Mouse (Mus musculus): ENCODE results near the gene Tm9sf4. TPM values are rescaled to one million over a fixed set of nuclear protein-coding genes. Genes with fewer than 3 reads are reported as not detected.

The Tm9sf4 gene
- polyA plus RNA-seq, 1 experiment from 2014 or later = 83.9 TPM

GRCm38 (mm10) chr2:153139158-153139557, 21.9 kb upstream of the Tm9sf4 start:
- H3K27ac ChIP-seq (replicated peaks) = no peak overlapping the region
- H3K9me3 ChIP-seq (replicated peaks) = no peaks in the 10 kb centered on the region
- no peak overlapping the region for H3K4me2 ChIP-seq (replicated peaks)
- H3K36me3 ChIP-seq = no peaks in the 10 kb centered on the region
- WGBS = 81% methylated on average over 7 of the region's 7 CpGs
- peaks cover 16% of the 10 kb centered on the region for H3K4me1 ChIP-seq
- no peak for ATAC-seq (ENCODE audit: insufficient number of reproducible peaks, low FRiP score, low TSS enrichment, low read depth)
- peaks cover 4% of the 10 kb centered on the region; the same call in 1 of the 2 replicates for H3K27me3 ChIP-seq
- no peak overlapping the region for H3K4me3 ChIP-seq (replicated peaks)
- no peak overlapping the region for H3K9ac ChIP-seq

- Histone ChIP-seq H3K27ac (replicated peaks) (peak overlapping the region; percentile 36; the same call in 1 of the 2 replicates), H3K4me2 (replicated peaks) (no peak overlapping the region), H3K9me3 (replicated peaks) (no peaks in the 10 kb centered on the region), H3K9ac (no peak overlapping the region), H3K27me3 (peaks cover 4% of the 10 kb centered on the region; the same call in 1 of the 2 replicates), H3K4me3 (replicated peaks) (no peak overlapping the region), H3K36me3 (no peaks in the 10 kb centered on the region), H3K4me1 (peaks cover 16% of the 10 kb centered on the region)
- peak; percentile 71; the same call in 1 of the 2 replicates for ATAC-seq (ENCODE audit: insufficient number of reproducible peaks, low FRiP score, low TSS enrichment, low read depth)
- WGBS = 12% methylated on average over 9 of the region's 9 CpGs
Observed at GRCm38 (mm10) chr2:153139996-153140613, 21.0 kb upstream of the Tm9sf4 start.

- Histone ChIP-seq H3K4me2 (replicated peaks) (no peak overlapping the region), H3K36me3 (no peaks in the 10 kb centered on the region), H3K27ac (replicated peaks) (no peak overlapping the region), H3K27me3 (peaks cover 4% of the 10 kb centered on the region; the same call in 1 of the 2 replicates), H3K4me1 (peaks cover 16% of the 10 kb centered on the region), H3K9ac (no peak overlapping the region), H3K9me3 (replicated peaks) (no peaks in the 10 kb centered on the region), H3K4me3 (replicated peaks) (no peak overlapping the region)
- WGBS = 31% methylated on average over 10 of the region's 10 CpGs
- no peak for ATAC-seq (ENCODE audit: insufficient number of reproducible peaks, low FRiP score, low TSS enrichment, low read depth)
Observed at GRCm38 (mm10) chr2:153142620-153143199, 18.4 kb upstream of the Tm9sf4 start.

GRCm38 (mm10) chr2:153145346-153145745, 15.8 kb upstream of the Tm9sf4 start:
- H3K27ac ChIP-seq (replicated peaks) = no peak overlapping the region
- ATAC-seq (ENCODE audit: insufficient number of reproducible peaks, low FRiP score, low TSS enrichment, low read depth) = no peak
- H3K27me3 ChIP-seq = peaks cover 4% of the 10 kb centered on the region; the same call in 1 of the 2 replicates
- no peaks in the 10 kb centered on the region for H3K36me3 ChIP-seq
- no peak overlapping the region for H3K9ac ChIP-seq
- H3K4me2 ChIP-seq (replicated peaks) = no peak overlapping the region
- H3K4me1 ChIP-seq = peaks cover 8% of the 10 kb centered on the region
- H3K9me3 ChIP-seq (replicated peaks) = no peaks in the 10 kb centered on the region
- WGBS = 70% methylated on average over 5 of the region's 5 CpGs
- no peak overlapping the region for H3K4me3 ChIP-seq (replicated peaks)

- H3K9ac ChIP-seq = no peak overlapping the region
- H3K27me3 ChIP-seq = peaks cover 4% of the 10 kb centered on the region; the same call in 1 of the 2 replicates
- no peak overlapping the region for H3K27ac ChIP-seq (replicated peaks)
- no peak for ATAC-seq (ENCODE audit: insufficient number of reproducible peaks, low FRiP score, low TSS enrichment, low read depth)
- 65% methylated on average over 3 of the region's 3 CpGs for WGBS
- H3K4me2 ChIP-seq (replicated peaks) = no peak overlapping the region
- no peak overlapping the region for H3K4me3 ChIP-seq (replicated peaks)
- H3K9me3 ChIP-seq (replicated peaks) = no peaks in the 10 kb centered on the region
- H3K36me3 ChIP-seq = no peaks in the 10 kb centered on the region
- peaks cover 3% of the 10 kb centered on the region; the same call in 1 of the 2 replicates for H3K4me1 ChIP-seq
Observed at GRCm38 (mm10) chr2:153147236-153147635, 13.9 kb upstream of the Tm9sf4 start.

GRCm38 (mm10) chr2:153147715-153148114, 13.4 kb upstream of the Tm9sf4 start:
- Histone ChIP-seq H3K27ac (replicated peaks) (no peak overlapping the region), H3K4me3 (replicated peaks) (no peak overlapping the region), H3K27me3 (no peaks in the 10 kb centered on the region), H3K9ac (no peak overlapping the region), H3K4me1 (no peaks in the 10 kb centered on the region), H3K9me3 (replicated peaks) (no peaks in the 10 kb centered on the region), H3K36me3 (no peaks in the 10 kb centered on the region), H3K4me2 (replicated peaks) (no peak overlapping the region)
- 17% methylated on average over 3 of the region's 3 CpGs for WGBS
- ATAC-seq (ENCODE audit: insufficient number of reproducible peaks, low FRiP score, low TSS enrichment, low read depth) = no peak

- Histone ChIP-seq H3K27ac (replicated peaks) (no peak overlapping the region), H3K27me3 (no peaks in the 10 kb centered on the region), H3K36me3 (no peaks in the 10 kb centered on the region), H3K9ac (no peak overlapping the region), H3K4me2 (replicated peaks) (no peak overlapping the region), H3K9me3 (replicated peaks) (no peaks in the 10 kb centered on the region), H3K4me3 (replicated peaks) (no peak overlapping the region), H3K4me1 (no peaks in the 10 kb centered on the region)
- no peak for ATAC-seq (ENCODE audit: insufficient number of reproducible peaks, low FRiP score, low TSS enrichment, low read depth)
- WGBS = 81% methylated on average over 3 of the region's 3 CpGs
Observed at GRCm38 (mm10) chr2:153149742-153150141, 11.4 kb upstream of the Tm9sf4 start.

GRCm38 (mm10) chr2:153151026-153151425, 10.1 kb upstream of the Tm9sf4 start:
- Histone ChIP-seq H3K9ac (no peak overlapping the region), H3K27ac (replicated peaks) (no peak overlapping the region), H3K36me3 (no peaks in the 10 kb centered on the region), H3K4me1 (no peaks in the 10 kb centered on the region), H3K27me3 (no peaks in the 10 kb centered on the region), H3K9me3 (replicated peaks) (no peaks in the 10 kb centered on the region), H3K4me2 (replicated peaks) (no peak overlapping the region), H3K4me3 (replicated peaks) (no peak overlapping the region)
- 73% methylated on average over 7 of the region's 7 CpGs for whole genome bisulfite sequencing
- no peak for ATAC-seq (ENCODE audit: insufficient number of reproducible peaks, low FRiP score, low TSS enrichment, low read depth)

GRCm38 (mm10) chr2:153151926-153152665, 9.0 kb upstream of the Tm9sf4 start:
- H3K27ac ChIP-seq (replicated peaks) = no peak overlapping the region
- no peak overlapping the region for H3K9ac ChIP-seq
- no peak for ATAC-seq (ENCODE audit: insufficient number of reproducible peaks, low FRiP score, low TSS enrichment, low read depth)
- H3K9me3 ChIP-seq (replicated peaks) = no peaks in the 10 kb centered on the region
- H3K36me3 ChIP-seq = no peaks in the 10 kb centered on the region
- H3K4me1 ChIP-seq = no peaks in the 10 kb centered on the region
- no peaks in the 10 kb centered on the region for H3K27me3 ChIP-seq
- no peak overlapping the region for H3K4me2 ChIP-seq (replicated peaks)
- WGBS = 75% methylated on average over 8 of the region's 8 CpGs
- H3K4me3 ChIP-seq (replicated peaks) = no peak overlapping the region

- H3K27me3 ChIP-seq = no peaks in the 10 kb centered on the region
- H3K27ac ChIP-seq (replicated peaks) = no peak overlapping the region
- no peaks in the 10 kb centered on the region for H3K4me1 ChIP-seq
- H3K4me3 ChIP-seq (replicated peaks) = no peak overlapping the region
- H3K36me3 ChIP-seq = no peaks in the 10 kb centered on the region
- no peak overlapping the region for H3K4me2 ChIP-seq (replicated peaks)
- H3K9me3 ChIP-seq (replicated peaks) = no peaks in the 10 kb centered on the region
- no peak for ATAC-seq (ENCODE audit: insufficient number of reproducible peaks, low FRiP score, low TSS enrichment, low read depth)
- 78% methylated on average over 4 of the region's 4 CpGs for WGBS
- H3K9ac ChIP-seq = no peak overlapping the region
Observed at GRCm38 (mm10) chr2:153153033-153153450, 8.1 kb upstream of the Tm9sf4 start.

GRCm38 (mm10) chr2:153157270-153157669, 3.8 kb upstream of the Tm9sf4 start:
- WGBS = 78% methylated on average over 3 of the region's 3 CpGs
- Histone ChIP-seq H3K9me3 (replicated peaks) (no peaks in the 10 kb centered on the region), H3K9ac (no peak overlapping the region), H3K4me3 (replicated peaks) (no peak overlapping the region), H3K36me3 (no peaks in the 10 kb centered on the region), H3K4me1 (peaks cover 5% of the 10 kb centered on the region), H3K27me3 (0 out of 2 replicates have a peak, but pooled peaks cover 3% of the 10 kb centered on the region), H3K27ac (replicated peaks) (no peak overlapping the region), H3K4me2 (replicated peaks) (no peak overlapping the region)
- ATAC-seq (ENCODE audit: insufficient number of reproducible peaks, low FRiP score, low TSS enrichment, low read depth) = no peak
